Comparison of ENCODE assay signal across 29 mouse cellular contexts in the genomic region with DNA sequence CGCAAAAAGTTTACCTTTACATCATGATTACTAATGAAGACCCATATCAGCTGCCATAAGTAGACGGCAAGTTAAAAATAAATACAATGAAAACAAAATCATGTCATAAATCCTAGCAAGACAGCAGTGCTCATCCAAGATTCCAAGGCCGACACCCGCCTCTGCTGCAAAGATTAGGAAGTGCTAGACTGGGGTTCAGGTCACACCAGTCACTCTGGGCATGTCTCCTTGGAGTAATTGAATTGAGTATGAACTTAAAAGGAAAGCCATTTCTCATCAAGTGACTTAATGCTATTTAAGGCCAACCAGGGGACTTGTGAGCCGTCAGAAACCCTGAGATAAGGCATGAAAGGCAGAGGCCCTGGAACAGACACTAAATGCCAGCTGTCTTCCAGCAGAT. TPM values are rescaled to one million over a fixed set of nuclear protein-coding genes. Genes with fewer than 3 reads are reported as not detected.
DNase-seq lines count a peak whose midpoint lies in the region; ATAC-seq and TF ChIP-seq lines count a peak whose summit lies in the region.
"Had no signal": no experiment of that assay in that cellular context is flagged by ENCODE, and none has a peak within 500 bp of the region (broad histone marks: within the 10 kb centered on the region; RNA-seq: fewer than 3 reads in every experiment).

No protein-coding gene starts in this region.

- 47% methylated on average over 5 of the region's 5 CpGs for WGBS in heart, embryonic 13.5 days

- no peak for ATAC-seq in heart, embryonic 13.5 days (ENCODE audit: extremely low read depth, insufficient number of reproducible peaks, low FRiP score, low TSS enrichment)
- ATAC-seq in granulocyte monocyte progenitor cell, adult 5-6 weeks (replicated peaks; ENCODE audit: poor library complexity, severe bottlenecking), result no peak
- ATAC-seq: forebrain, postnatal 0 days; lung, postnatal 0 days had no signal

- H3K4me1 ChIP-seq in heart, embryonic 13.5 days, result peaks cover 28% of the 10 kb centered on the region

- no peak for DNase-seq in gastrocnemius, adult 2 months
- DNase-seq in gastrocnemius, postnatal 4 days (ENCODE audit: low spot score in 2 of 2), result no peak
- no peak for DNase-seq in heart, postnatal 25 days (ENCODE audit: low spot score)
- peak; percentile 34 for DNase-seq in MN1 (ENCODE audit: low spot score)
- peak; percentile 20 for DNase-seq in adrenal gland, postnatal 25 days
- DNase-seq: cerebellum, adult 2 months; cerebellum, postnatal 25 days; forebrain, postnatal 0 days; gastrocnemius, postnatal 10 days; heart, adult 18-20 months; kidney, adult 11 months; kidney, postnatal 25 days; liver, embryonic 13.5 days; lung, adult 18-20 months; lung, postnatal 4 days; thymus, adult 2 months; thymus, postnatal 36 days had no signal

- no peak for TF ChIP-seq CTCF in gastrocnemius, adult 2 months (IDR thresholded peaks at IDR 0.05)

- intact Hi-C loops in gastrocnemius, adult 2 months (cut with DNase I), result no loop called here
- intact Hi-C loops in heart, postnatal 25 days (cut with DNase I), result no loop called here

- peaks cover 25% of the 10 kb centered on the region for H3K36me3 ChIP-seq in heart, embryonic 13.5 days
- H3K36me3 ChIP-seq: embryonic facial prominence, embryonic 10.5 days; embryonic facial prominence, embryonic 15.5 days; forebrain, embryonic 12.5 days; hindbrain, embryonic 13.5 days; midbrain, embryonic 12.5 days; neural tube, embryonic 12.5 days had no signal

- H3K27ac ChIP-seq in gastrocnemius, adult 2 months, result peak overlapping the region; percentile 24; the same call in 1 of the 2 replicates
- H3K27ac ChIP-seq in heart, embryonic 13.5 days (replicated peaks), result peak overlapping the region; percentile 44
- H3K27ac ChIP-seq: embryonic facial prominence, embryonic 10.5 days; embryonic facial prominence, embryonic 15.5 days; forebrain, embryonic 12.5 days; limb, embryonic 13.5 days; liver, embryonic 13.5 days; midbrain, embryonic 12.5 days; neural tube, embryonic 12.5 days had no signal

- H3K9me3 ChIP-seq in heart, embryonic 13.5 days, result no peaks in the 10 kb centered on the region
- H3K9me3 ChIP-seq: embryonic facial prominence, embryonic 10.5 days; embryonic facial prominence, embryonic 15.5 days; forebrain, embryonic 12.5 days; hindbrain, embryonic 13.5 days; limb, embryonic 13.5 days; liver, embryonic 13.5 days; megakaryocyte, embryonic 14.5 days; midbrain, embryonic 12.5 days; neural tube, embryonic 12.5 days had no signal

- H3K27me3 ChIP-seq in heart, embryonic 13.5 days (replicated peaks), result no peaks in the 10 kb centered on the region
- H3K27me3 ChIP-seq: embryonic facial prominence, embryonic 15.5 days; forebrain, embryonic 12.5 days; hindbrain, embryonic 13.5 days; limb, embryonic 13.5 days; liver, embryonic 13.5 days; megakaryocyte, embryonic 14.5 days; midbrain, embryonic 12.5 days; neural tube, embryonic 12.5 days had no signal

- H3K4me2 ChIP-seq in heart, embryonic 13.5 days, result no peak overlapping the region
- H3K4me2 ChIP-seq: embryonic facial prominence, embryonic 15.5 days; forebrain, embryonic 12.5 days; hindbrain, embryonic 13.5 days; limb, embryonic 13.5 days; liver, embryonic 13.5 days; midbrain, embryonic 12.5 days; neural tube, embryonic 12.5 days had no signal

- H3K9ac ChIP-seq in heart, embryonic 13.5 days, result no peak overlapping the region
- H3K9ac ChIP-seq: embryonic facial prominence, embryonic 15.5 days; forebrain, embryonic 12.5 days; forebrain, postnatal 0 days; hindbrain, embryonic 13.5 days; limb, embryonic 13.5 days; liver, embryonic 13.5 days; midbrain, embryonic 12.5 days; neural tube, embryonic 12.5 days had no signal

- H3K4me3 ChIP-seq in gastrocnemius, adult 2 months, result no peak overlapping the region
- H3K4me3 ChIP-seq in heart, embryonic 13.5 days, result no peak overlapping the region
- H3K4me3 ChIP-seq: embryonic facial prominence, embryonic 10.5 days; embryonic facial prominence, embryonic 15.5 days; forebrain, embryonic 12.5 days; hindbrain, embryonic 13.5 days; limb, embryonic 13.5 days; liver, embryonic 13.5 days; megakaryocyte, embryonic 14.5 days; midbrain, embryonic 12.5 days; myocyte; neural tube, embryonic 12.5 days had no signal

RNA-seq across cellular contexts. Expression of a gene that starts 20.4 kb away (rescaled TPM):
- total RNA-seq in gastrocnemius, adult 2 months (2021), result 10 to 100 TPM; 11.4 to 13.2 TPM
- 10 to 100 TPM; 10.7 to 13.1 TPM for total RNA-seq in gastrocnemius, postnatal 4 days (2021)
- polyA plus RNA-seq in heart, embryonic 13.5 days (2015; fragmentation: Nextera tagmentation; extraction: Ambion mirVana), result 23.0 and 23.1 TPM in 2 replicates
- 10 to 100 TPM; 14.1 to 16.3 TPM for total RNA-seq in heart, postnatal 25 days (2021)
- 11.5 and 11.7 TPM in 2 replicates for total RNA-seq in adrenal gland, postnatal 25 days (2021)
- 5.4 and 14.1 TPM in 2 replicates for total RNA-seq in granulocyte monocyte progenitor cell, adult 5-6 weeks (2014; fragmentation: Nextera tagmentation)
- total RNA-seq in granulocyte monocyte progenitor cell, adult 5-6 weeks (2017), result 20.0 and 21.1 TPM in 2 replicates

RNA-seq across cellular contexts. Expression of a gene that starts 42.5 kb away (rescaled TPM):
- not detected for total RNA-seq in gastrocnemius, adult 2 months (2021)
- total RNA-seq in gastrocnemius, postnatal 4 days (2021), result under 1 TPM; 0.18 to 0.20 TPM
- 0.19 and 0.29 TPM in 2 replicates for polyA plus RNA-seq in heart, embryonic 13.5 days (2015; fragmentation: Nextera tagmentation; extraction: Ambion mirVana)
- total RNA-seq in heart, postnatal 25 days (2021), result not detected
- not detected in 2 replicates for total RNA-seq in adrenal gland, postnatal 25 days (2021)
- not detected in 2 replicates for total RNA-seq in granulocyte monocyte progenitor cell, adult 5-6 weeks (2014; fragmentation: Nextera tagmentation)
- not detected in 2 replicates for total RNA-seq in granulocyte monocyte progenitor cell, adult 5-6 weeks (2017)
- total RNA-seq: gastrocnemius, postnatal 10 days had no signal

RNA-seq across cellular contexts. Expression of a gene that starts 50.0 kb away (rescaled TPM):
- 10 to 100 TPM; 64.9 to 67.6 TPM for total RNA-seq in gastrocnemius, adult 2 months (2021)
- total RNA-seq in gastrocnemius, postnatal 4 days (2021), result 10 to 100 TPM; 74.5 to 88.0 TPM
- polyA plus RNA-seq in heart, embryonic 13.5 days (2015; fragmentation: Nextera tagmentation; extraction: Ambion mirVana), result 82.4 and 91.0 TPM in 2 replicates
- total RNA-seq in heart, postnatal 25 days (2021), result 10 to 100 TPM; 61.3 to 68.2 TPM
- total RNA-seq in adrenal gland, postnatal 25 days (2021), result 64.8 and 67.5 TPM in 2 replicates
- 55.9 and 62.1 TPM in 2 replicates for total RNA-seq in granulocyte monocyte progenitor cell, adult 5-6 weeks (2014; fragmentation: Nextera tagmentation)
- total RNA-seq in granulocyte monocyte progenitor cell, adult 5-6 weeks (2017), result 43.0 and 56.3 TPM in 2 replicates

RNA-seq across cellular contexts. Expression of a gene that starts 50.9 kb away (rescaled TPM):
- 10 to 100 TPM; 55.0 to 60.2 TPM for total RNA-seq in gastrocnemius, adult 2 months (2021)
- 10 to 100 TPM; 60.1 to 67.2 TPM for total RNA-seq in gastrocnemius, postnatal 4 days (2021)
- polyA plus RNA-seq in heart, embryonic 13.5 days (2015; fragmentation: Nextera tagmentation; extraction: Ambion mirVana), result 76.8 and 83.0 TPM in 2 replicates
- total RNA-seq in heart, postnatal 25 days (2021), result 10 to 100 TPM; 67.1 to 79.0 TPM
- total RNA-seq in adrenal gland, postnatal 25 days (2021), result 48.3 and 60.4 TPM in 2 replicates
- 67.1 TPM in 2 replicates for total RNA-seq in granulocyte monocyte progenitor cell, adult 5-6 weeks (2014; fragmentation: Nextera tagmentation)
- total RNA-seq in granulocyte monocyte progenitor cell, adult 5-6 weeks (2017), result 88.1 and 99.5 TPM in 2 replicates

Comparison
In these comparisons a context has a peak if more than half of its experiments do, and no peak if none do; other contexts are left out.
1. DNase-seq: peak in MN1 (single experiment) and adrenal gland, postnatal 25 days (single experiment); none in gastrocnemius, adult 2 months (single experiment), gastrocnemius, postnatal 4 days (0 of 2) and heart, postnatal 25 days (single experiment).